Mouse (Mus musculus) embryonic facial prominence, embryonic 15.5 days (tissue): ENCODE results near the gene Rpf1. TPM values are rescaled to one million over a fixed set of nuclear protein-coding genes. Genes with fewer than 3 reads are reported as not detected.

Experiments used
- ATAC-seq: fragments of 200-750 bp; cut with Nextera tagmentation; 2 replicates; pipeline ENCODE4 v1.8.0; 2017; ENCODE audit warnings: low read depth, moderate TSS enrichment; ENCODE audit not compliant: insufficient number of reproducible peaks, low FRiP score, low TSS enrichment
- H3K27ac ChIP-seq: fragments of 300-500 bp; sonication (generic); replicated peaks from 2 replicates; pipeline ENCODE4 v1.5.1; 2015; ENCODE audit warnings: mild to moderate bottlenecking, inconsistent platforms
- H3K27me3 ChIP-seq: fragments of 300-500 bp; sonication (generic); 2 replicates; pipeline ENCODE4 v1.6.1; 2015; ENCODE audit warnings: inconsistent platforms
- H3K36me3 ChIP-seq: fragments of 300-500 bp; sonication (generic); 2 replicates; pipeline ENCODE4 v1.6.1; 2015; ENCODE audit warnings: mild to moderate bottlenecking, inconsistent platforms
- H3K4me1 ChIP-seq: fragments of 300-500 bp; sonication (generic); 2 replicates; pipeline ENCODE4 v1.6.1; 2015; ENCODE audit warnings: inconsistent platforms
- H3K4me2 ChIP-seq: fragments of 300-500 bp; sonication (generic); replicated peaks from 2 replicates; pipeline ENCODE4 v1.6.1; 2015; ENCODE audit warnings: mild to moderate bottlenecking, inconsistent platforms
- H3K4me3 ChIP-seq: fragments of 300-500 bp; sonication (generic); replicated peaks from 2 replicates; pipeline ENCODE4 v1.5.1; 2015; ENCODE audit warnings: mild to moderate bottlenecking, inconsistent platforms
- H3K9ac ChIP-seq: fragments of 300-500 bp; sonication (generic); 2 replicates; pipeline ENCODE4 v1.6.1; 2015; ENCODE audit warnings: inconsistent platforms
- H3K9me3 ChIP-seq: fragments of 300-500 bp; sonication (generic); replicated peaks from 2 replicates; pipeline ENCODE4 v1.6.1; 2016; ENCODE audit warnings: inconsistent platforms
- WGBS: fragments of 180-500 bp; shearing (Covaris S2); methylation state at CpG from one replicate; pipeline ENCODE4 v1.1.7; 2015; 5-methylcytosine and 5-hydroxymethylcytosine counted together
- polyA plus RNA-seq: library from polyadenylated mRNA; unstranded; fragments of >200 nt; fragmentation: Nextera tagmentation; extraction: Ambion mirVana; gene quantifications from 2 replicates; pipeline ENCODE4 v1.2.1, GENCODE M21; 2015

Gene Rpf1
- polyA plus RNA-seq, result 40.5 and 41.4 TPM in 2 replicates

GRCm38 (mm10) chr3:146520798-146521651, at the start of gene Rpf1:
TSS of gene Rpf1 (minus strand) at chr3:146521429.
- H3K27ac ChIP-seq, result peak within 1 kb of the TSS; percentile 99
- peak; percentile 97 for ATAC-seq
- under 1% methylated on average over 70 of the region's 82 CpGs for WGBS

GRCm38 (mm10) chr3:146570939-146571338, 49.7 kb upstream of the Rpf1 start:
- Histone ChIP-seq H3K9ac (no peak overlapping the region), H3K4me3 (no peak overlapping the region), H3K36me3 (no peaks in the 10 kb centered on the region), H3K9me3 (no peaks in the 10 kb centered on the region), H3K27ac (no peak overlapping the region), H3K27me3 (no peaks in the 10 kb centered on the region), H3K4me1 (no peaks in the 10 kb centered on the region), H3K4me2 (no peak overlapping the region)
- 77% methylated on average over 6 of the region's 6 CpGs for WGBS
- no peak for ATAC-seq

More at GRCm38 (mm10) chr3:146520798-146521651, at the start of gene Rpf1:
- Histone ChIP-seq H3K4me1 (0 out of 2 replicates have a peak, but pooled peaks cover 3% of the 10 kb centered on the region), H3K4me3 (peak within 1 kb of the TSS; percentile 89), H3K9ac (peak within 1 kb of the TSS; percentile 90), H3K36me3 (peaks cover 17% of the 10 kb centered on the region), H3K27me3 (no peaks in the 10 kb centered on the region), H3K9me3 (no peaks in the 10 kb centered on the region), H3K4me2 (peak within 1 kb of the TSS; percentile 67)

DNA sequence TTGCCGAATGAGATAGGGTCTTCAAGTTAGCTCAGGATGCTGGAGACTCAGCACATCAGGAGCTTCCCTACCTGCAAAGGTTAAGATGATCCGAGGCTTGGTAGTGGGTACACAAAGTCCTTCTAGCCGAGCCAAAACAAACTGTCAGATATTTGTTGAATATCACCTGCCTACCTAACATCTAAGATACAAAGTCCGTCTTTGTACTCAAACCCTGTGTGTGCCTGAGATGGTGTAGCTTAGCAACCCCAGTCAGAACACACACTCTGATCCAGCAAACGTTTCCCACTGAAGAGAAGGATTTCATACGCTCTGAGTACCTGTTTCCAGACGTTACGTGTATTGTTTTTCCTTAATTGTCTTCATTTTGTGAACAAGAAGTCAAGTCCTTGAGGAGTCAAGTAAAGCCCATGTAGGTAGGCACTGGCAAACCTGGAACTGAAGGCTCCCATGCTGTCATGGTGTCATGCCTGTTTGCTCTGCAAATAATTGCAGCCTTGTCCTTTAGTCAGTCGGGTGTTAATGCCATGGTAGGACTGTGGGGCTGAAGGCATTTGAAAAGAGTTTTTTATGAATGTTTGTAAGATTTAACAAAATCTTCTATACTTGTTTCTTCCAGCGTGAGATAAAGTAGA, 49.0 kb upstream of the Rpf1 start, which contains the start of gene Uox:
Uox (plus strand) TSS at position 279 of the 635 bp plus-strand sequence.
- H3K9me3 ChIP-seq, result no peaks in the 10 kb centered on the region
- no peak within 1 kb of the TSS for H3K9ac ChIP-seq
- 80% methylated on average over 10 of the region's 10 CpGs for WGBS
- no peak for ATAC-seq
- no peak within 1 kb of the TSS for H3K27ac ChIP-seq
- no peaks in the 10 kb centered on the region for H3K4me1 ChIP-seq
- no peaks in the 10 kb centered on the region for H3K36me3 ChIP-seq
- H3K27me3 ChIP-seq, result no peaks in the 10 kb centered on the region
- H3K4me3 ChIP-seq, result no peak within 1 kb of the TSS
- H3K4me2 ChIP-seq, result no peak within 1 kb of the TSS

DNA sequence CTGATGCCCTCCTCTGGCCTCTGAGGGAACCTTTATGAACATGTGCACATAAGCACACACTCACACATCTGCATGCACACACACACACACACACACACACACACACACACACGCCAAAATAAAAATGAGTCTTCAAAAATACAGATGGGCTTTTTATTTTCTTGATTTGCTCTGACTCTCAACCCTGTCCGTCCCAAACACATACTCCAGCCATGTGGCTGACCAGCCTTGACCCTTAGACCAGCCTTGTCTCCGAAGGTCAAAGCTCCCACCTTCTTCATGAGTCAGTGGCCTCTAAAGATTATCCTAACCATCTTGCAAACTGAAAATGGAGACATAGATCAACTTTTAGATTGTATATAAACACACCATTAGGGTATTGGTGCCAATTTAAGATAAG, 48.4 kb upstream of the Rpf1 start:
- no peak for ATAC-seq
- no peaks in the 10 kb centered on the region for H3K27me3 ChIP-seq
- 78% methylated on average over 3 of the region's 3 CpGs for WGBS

GRCm38 (mm10) chr3:146567884-146568530, 46.8 kb upstream of the Rpf1 start:
- H3K36me3 ChIP-seq, result no peaks in the 10 kb centered on the region
- H3K9me3 ChIP-seq, result no peaks in the 10 kb centered on the region
- no peak overlapping the region for H3K4me3 ChIP-seq
- H3K4me2 ChIP-seq, result no peak overlapping the region
- H3K27ac ChIP-seq, result no peak overlapping the region
- H3K27me3 ChIP-seq, result no peaks in the 10 kb centered on the region
- 54% methylated on average over 9 of the region's 9 CpGs for WGBS
- no peak overlapping the region for H3K9ac ChIP-seq
- ATAC-seq, result no peak
- H3K4me1 ChIP-seq, result no peaks in the 10 kb centered on the region

More for the DNA sequence above, 48.4 kb upstream of the Rpf1 start:
- Histone ChIP-seq H3K9ac (no peak overlapping the region), H3K9me3 (no peaks in the 10 kb centered on the region), H3K4me1 (no peaks in the 10 kb centered on the region), H3K27ac (no peak overlapping the region), H3K4me3 (no peak overlapping the region), H3K4me2 (no peak overlapping the region), H3K36me3 (no peaks in the 10 kb centered on the region)

DNA sequence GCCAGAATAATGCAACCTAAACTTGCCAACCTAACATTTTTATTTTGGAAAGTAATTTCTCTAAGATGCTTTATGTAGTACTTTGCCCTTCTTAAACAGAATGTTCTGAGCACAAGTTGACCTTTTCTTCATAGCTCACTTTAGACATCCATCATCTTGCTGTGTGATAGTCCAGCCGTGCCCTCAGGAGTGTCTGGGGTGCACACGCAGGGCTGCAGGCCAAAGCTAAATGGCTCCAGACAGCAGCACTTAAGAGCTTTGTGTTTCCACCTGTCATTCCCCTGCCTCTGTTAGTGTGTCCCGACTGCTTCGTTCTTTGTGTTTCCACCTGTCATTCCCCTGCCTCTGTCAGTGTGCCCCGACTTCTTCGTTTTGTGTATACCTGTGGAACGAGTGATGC, 46.1 kb upstream of the Rpf1 start:
- Histone ChIP-seq H3K4me2 (no peak overlapping the region), H3K36me3 (no peaks in the 10 kb centered on the region), H3K4me3 (no peak overlapping the region), H3K9me3 (no peaks in the 10 kb centered on the region), H3K9ac (no peak overlapping the region), H3K4me1 (no peaks in the 10 kb centered on the region), H3K27me3 (no peaks in the 10 kb centered on the region), H3K27ac (no peak overlapping the region)
- no peak for ATAC-seq
- WGBS, result 49% methylated on average over 7 of the region's 7 CpGs

DNA sequence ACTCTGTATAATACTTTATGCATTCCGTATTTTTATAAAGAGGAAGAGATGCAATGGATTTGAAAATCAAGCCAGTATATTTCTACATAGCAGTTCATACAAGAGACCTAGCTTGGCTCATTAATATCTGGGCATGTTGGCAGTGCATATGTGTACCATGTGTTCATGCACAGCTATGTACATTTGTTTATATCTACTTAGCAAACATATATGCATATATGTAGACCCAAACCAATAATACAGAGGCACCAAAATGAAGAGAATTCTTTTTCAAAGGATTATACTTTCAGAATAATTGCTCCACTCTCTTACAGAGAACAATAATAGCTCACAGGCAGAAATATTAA, 43.8 kb upstream of the Rpf1 start:
- Histone ChIP-seq H3K4me3 (no peak overlapping the region), H3K9ac (no peak overlapping the region), H3K9me3 (no peaks in the 10 kb centered on the region), H3K4me2 (no peak overlapping the region), H3K4me1 (no peaks in the 10 kb centered on the region), H3K27me3 (no peaks in the 10 kb centered on the region), H3K36me3 (no peaks in the 10 kb centered on the region), H3K27ac (no peak overlapping the region)
- no peak for ATAC-seq
- WGBS, result 63% methylated on average over 1 of the region's 1 CpGs

DNA sequence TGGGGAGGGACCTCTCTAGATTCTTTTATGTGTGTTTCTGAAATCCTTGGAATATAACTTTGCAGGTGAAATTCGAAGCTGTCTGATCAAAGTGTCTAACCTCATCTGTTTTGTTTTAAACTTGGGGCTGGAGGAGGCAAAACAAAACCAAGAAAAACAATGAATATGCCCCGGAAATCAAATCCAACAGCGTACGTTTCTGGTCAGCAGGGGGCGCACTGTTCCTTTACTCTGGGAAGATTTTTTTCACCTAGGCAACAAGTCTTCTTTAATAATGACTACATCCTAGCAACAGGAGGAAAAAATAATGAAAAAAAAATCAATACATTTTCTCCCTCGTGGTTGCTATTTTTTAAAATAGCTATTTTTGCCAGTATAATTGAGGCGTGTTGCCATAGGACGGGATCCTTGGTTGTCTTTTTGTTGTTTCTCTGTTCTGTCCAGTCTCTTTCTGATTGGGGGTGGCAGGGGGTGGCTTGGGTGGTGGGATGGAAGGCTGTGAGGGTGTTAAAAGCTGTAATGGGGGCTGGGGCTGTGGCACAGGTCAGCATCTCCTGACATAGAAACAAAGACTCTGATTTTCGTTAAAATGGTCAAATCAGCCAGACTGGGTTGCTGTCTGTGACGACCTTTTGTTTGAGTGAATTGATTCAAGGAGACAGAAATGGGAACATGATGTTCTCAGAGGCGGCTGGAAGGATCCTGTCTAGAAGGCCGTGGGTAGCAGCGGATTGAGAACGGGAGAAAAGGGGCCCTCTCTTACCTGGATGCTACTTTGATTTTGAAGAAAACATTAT, 43.2 kb upstream of the Rpf1 start:
- 18% methylated on average over 14 of the region's 14 CpGs for WGBS
- Histone ChIP-seq H3K27ac (no peak overlapping the region), H3K4me2 (no peak overlapping the region), H3K36me3 (no peaks in the 10 kb centered on the region), H3K27me3 (no peaks in the 10 kb centered on the region), H3K9me3 (no peaks in the 10 kb centered on the region), H3K4me1 (no peaks in the 10 kb centered on the region), H3K9ac (no peak overlapping the region), H3K4me3 (no peak overlapping the region)
- no peak for ATAC-seq

- Histone ChIP-seq H3K4me3 (no peak overlapping the region), H3K27ac (no peak overlapping the region), H3K27me3 (no peaks in the 10 kb centered on the region), H3K9ac (no peak overlapping the region), H3K4me1 (no peaks in the 10 kb centered on the region), H3K9me3 (no peaks in the 10 kb centered on the region), H3K36me3 (no peaks in the 10 kb centered on the region), H3K4me2 (no peak overlapping the region)
- ATAC-seq, result no peak
- WGBS, result 90% methylated on average over 7 of the region's 7 CpGs
Observed at GRCm38 (mm10) chr3:146562936-146563335, 41.7 kb upstream of the Rpf1 start.

DNA sequence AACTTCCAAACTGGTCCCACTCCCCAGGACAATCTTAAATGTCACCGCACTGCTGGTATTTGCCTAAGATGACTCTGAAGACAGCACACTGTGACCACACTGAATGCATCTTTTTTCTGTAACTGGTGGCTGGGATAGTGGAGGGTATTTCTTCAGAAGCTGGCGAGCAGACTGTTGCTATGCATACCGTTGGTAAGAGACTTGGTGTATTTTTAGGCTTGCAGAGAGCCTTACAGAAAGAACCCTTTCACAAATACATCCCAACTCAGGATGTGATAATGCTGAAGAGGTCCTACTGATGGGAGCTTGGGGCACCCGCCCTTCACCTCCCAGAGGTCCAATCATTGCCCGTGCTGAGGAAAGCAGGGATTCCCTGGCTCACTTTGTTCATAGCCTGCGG, 36.3 kb upstream of the Rpf1 start:
- H3K27me3 ChIP-seq, result no peaks in the 10 kb centered on the region
- no peak overlapping the region for H3K27ac ChIP-seq
- no peak overlapping the region for H3K4me2 ChIP-seq
- H3K9ac ChIP-seq, result no peak overlapping the region
- no peak overlapping the region for H3K4me3 ChIP-seq
- H3K4me1 ChIP-seq, result no peaks in the 10 kb centered on the region
- H3K9me3 ChIP-seq, result no peaks in the 10 kb centered on the region
- ATAC-seq, result no peak
- H3K36me3 ChIP-seq, result no peaks in the 10 kb centered on the region
- 79% methylated on average over 6 of the region's 6 CpGs for WGBS

GRCm38 (mm10) chr3:146556567-146556966, 35.3 kb upstream of the Rpf1 start:
- 68% methylated on average over 1 of the region's 1 CpGs for WGBS
- ATAC-seq, result no peak

More at GRCm38 (mm10) chr3:146556567-146556966, 35.3 kb upstream of the Rpf1 start:
- no peaks in the 10 kb centered on the region for H3K36me3 ChIP-seq
- no peaks in the 10 kb centered on the region for H3K4me1 ChIP-seq
- no peak overlapping the region for H3K9ac ChIP-seq
- H3K27me3 ChIP-seq, result no peaks in the 10 kb centered on the region
- H3K4me2 ChIP-seq, result no peak overlapping the region
- H3K4me3 ChIP-seq, result no peak overlapping the region
- H3K9me3 ChIP-seq, result no peaks in the 10 kb centered on the region
- H3K27ac ChIP-seq, result no peak overlapping the region
